Mouse (Mus musculus): ENCODE measurements at regions not wholly inside any gene's neighbourhood (a gene's known extent, or its start where the extent isn't known, plus 50 kb on each side); places are given as distances from the start of the nearest gene placed in this dataset.
"Not testable (repeated sequence)": the region's sequence is repeated elsewhere in the genome, so short reads cannot be mapped to it uniquely, and the experiment has no call there.

- DNase-seq: no peak
Measured at GRCm38 (mm10) chr6:70160442-70160841, 631.6 kb downstream of the Rpia start.

- DNase-seq: not testable (repeated sequence)
Measured at GRCm38 (mm10) chr6:70155771-70156170, 636.3 kb downstream of the Rpia start.

- DNase-seq: not testable (repeated sequence)
Measured at GRCm38 (mm10) chr6:70151098-70151838, 640.8 kb downstream of the Rpia start.

GRCm38 (mm10) chr6:70146986-70147385 lies 645.0 kb downstream of the Rpia start:
- peak; percentile 31 for DNase-seq

- DNase-seq: not testable (repeated sequence)
Measured at GRCm38 (mm10) chr6:70143341-70143740, 648.7 kb downstream of the Rpia start.

- DNase-seq: no peak
Measured at GRCm38 (mm10) chr6:70116811-70117210, 675.2 kb downstream of the Rpia start.

GRCm38 (mm10) chr6:70111892-70112291 lies 680.1 kb downstream of the Rpia start:
- no peak for DNase-seq

- DNase-seq: not testable (repeated sequence)
Measured at GRCm38 (mm10) chr6:70109412-70109811, 682.6 kb downstream of the Rpia start.

GRCm38 (mm10) chr6:70103781-70104180 lies 688.3 kb downstream of the Rpia start:
- DNase-seq: no peak

GRCm38 (mm10) chr6:70103174-70103573 lies 688.9 kb downstream of the Rpia start:
- not testable (repeated sequence) for DNase-seq

GRCm38 (mm10) chr6:70088041-70088440 lies 704.0 kb downstream of the Rpia start:
- no peak for DNase-seq

GRCm38 (mm10) chr6:70073841-70074240 lies 718.2 kb downstream of the Rpia start:
- DNase-seq: no peak

- peak; percentile 58 for DNase-seq
Measured at GRCm38 (mm10) chr6:70072007-70072406, 720.0 kb downstream of the Rpia start.

- peak; percentile 84 for DNase-seq
Measured at GRCm38 (mm10) chr6:70067716-70068415, 724.2 kb downstream of the Rpia start.

GRCm38 (mm10) chr6:70059028-70059427 lies 733.0 kb downstream of the Rpia start:
- DNase-seq: peak; percentile 2

- no peak for DNase-seq
Measured at GRCm38 (mm10) chr6:70058374-70058773, 733.7 kb downstream of the Rpia start.

- no peak for DNase-seq
Measured at GRCm38 (mm10) chr6:70040894-70041293, 751.1 kb downstream of the Rpia start.

- DNase-seq: no peak
Measured at GRCm38 (mm10) chr6:70033674-70034073, 758.4 kb downstream of the Rpia start.

- DNase-seq: no peak
Measured at GRCm38 (mm10) chr6:70011555-70011954, 780.5 kb downstream of the Rpia start.

Measured in retina, postnatal 1 day (tissue).